Comparison of ENCODE assay signal across 12 mouse cellular contexts in the genomic region with DNA sequence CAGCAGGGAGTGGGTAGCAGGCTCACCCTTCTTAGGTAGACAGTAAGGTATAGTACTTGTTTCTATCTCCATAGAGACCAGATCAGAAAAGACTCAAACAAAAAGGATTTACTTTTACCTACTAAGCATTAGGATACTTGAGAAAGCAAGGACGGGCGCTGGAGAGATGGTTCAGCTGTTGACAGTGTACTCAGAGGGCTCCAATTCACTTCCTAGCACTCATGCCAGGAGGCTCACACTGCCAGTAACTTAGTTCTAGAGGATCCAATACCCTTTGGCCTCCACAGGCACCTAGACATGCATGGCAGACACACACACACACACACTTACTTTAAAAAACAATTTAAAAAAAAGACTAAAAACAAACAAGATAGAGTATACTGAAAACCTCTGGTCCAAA.
"Had no signal": no experiment of that assay in that cellular context is flagged by ENCODE, and none has a peak within 500 bp of the region (broad histone marks: within the 10 kb centered on the region; RNA-seq: fewer than 3 reads in every experiment).

No protein-coding gene starts in this region.

- H3K36me3 ChIP-seq: limb, embryonic 13.5 days; midbrain, embryonic 13.5 days; stomach, embryonic 15.5 days had no signal

- H3K9me3 ChIP-seq: limb, embryonic 13.5 days; midbrain, embryonic 13.5 days; stomach, embryonic 15.5 days had no signal

- ATAC-seq: midbrain, embryonic 13.5 days had no signal

- H3K4me3 ChIP-seq: limb, embryonic 13.5 days; midbrain, embryonic 13.5 days; stomach, embryonic 15.5 days had no signal

- H3K4me1 ChIP-seq: limb, embryonic 13.5 days; midbrain, embryonic 13.5 days; stomach, embryonic 15.5 days had no signal

- H3K9ac ChIP-seq: limb, embryonic 13.5 days; midbrain, embryonic 13.5 days; stomach, embryonic 15.5 days had no signal

- DNase-seq: kidney, adult 11 months; kidney, adult 9 months; kidney, postnatal 10 days; kidney, postnatal 4 days; left cerebral cortex, postnatal 4 days; right cerebral cortex, postnatal 14 days; thymus, adult 2 months; thymus, postnatal 25 days had no signal

- H3K27ac ChIP-seq: limb, embryonic 13.5 days; midbrain, embryonic 13.5 days; stomach, embryonic 15.5 days had no signal

- H3K27me3 ChIP-seq: limb, embryonic 13.5 days; midbrain, embryonic 13.5 days; stomach, embryonic 15.5 days had no signal

- H3K4me2 ChIP-seq: limb, embryonic 13.5 days; liver, embryonic 11.5 days; midbrain, embryonic 13.5 days; stomach, embryonic 15.5 days had no signal
